Mouse (Mus musculus) limb, embryonic 13.5 days (tissue): ENCODE results near the gene Garem2. TPM values are rescaled to one million over a fixed set of nuclear protein-coding genes. Genes with fewer than 3 reads are reported as not detected.
"Not testable (repeated sequence)": the region's sequence is repeated elsewhere in the genome, so short reads cannot be mapped to it uniquely, and the experiment has no call there.

Source experiments
- ATAC-seq: fragments of 200-750 bp; cut with Nextera tagmentation; 2 replicates; pipeline ENCODE4 v1.8.0; 2017; ENCODE audit warnings: low read depth, moderate number of reproducible peaks, moderate TSS enrichment; ENCODE audit not compliant: low FRiP score
- H3K27ac ChIP-seq: fragments of 300-500 bp; sonication (generic); 2 replicates; pipeline ENCODE4 v1.5.1; 2015; ENCODE audit warnings: inconsistent platforms, mild to moderate bottlenecking, moderate library complexity
- H3K27me3 ChIP-seq: fragments of 300-500 bp; sonication (generic); 2 replicates; pipeline ENCODE4 v1.6.1; 2015; ENCODE audit warnings: mild to moderate bottlenecking, inconsistent platforms
- H3K36me3 ChIP-seq: fragments of 300-500 bp; sonication (generic); 2 replicates; pipeline ENCODE4 v1.6.1; 2015; ENCODE audit warnings: inconsistent platforms, mild to moderate bottlenecking, moderate library complexity
- H3K4me1 ChIP-seq: fragments of 300-500 bp; sonication (generic); 2 replicates; pipeline ENCODE4 v1.6.1; 2015; ENCODE audit warnings: inconsistent platforms
- H3K4me2 ChIP-seq: fragments of 300-500 bp; sonication (generic); replicated peaks from 2 replicates; pipeline ENCODE4 v1.6.1; 2015; ENCODE audit warnings: inconsistent platforms, mild to moderate bottlenecking, moderate library complexity
- H3K4me3 ChIP-seq: fragments of 300-500 bp; sonication (generic); 2 replicates; pipeline ENCODE4 v1.5.1; 2015; ENCODE audit warnings: moderate library complexity, mild to moderate bottlenecking, inconsistent platforms
- H3K9ac ChIP-seq: fragments of 300-500 bp; sonication (generic); 2 replicates; pipeline ENCODE4 v1.6.1; 2015; ENCODE audit warnings: mild to moderate bottlenecking, inconsistent platforms
- H3K9me3 ChIP-seq: fragments of 300-500 bp; sonication (generic); 2 replicates; pipeline ENCODE4 v1.6.1; 2016; ENCODE audit warnings: inconsistent platforms
- WGBS: fragments of 180-500 bp; shearing (Covaris S2); methylation state at CpG from one replicate; pipeline ENCODE4 v1.1.7; 2015; 5-methylcytosine and 5-hydroxymethylcytosine counted together
- polyA plus RNA-seq: library from polyadenylated mRNA; unstranded; fragments of >200 nt; fragmentation: Nextera tagmentation; extraction: Ambion mirVana; gene quantifications from 2 replicates; pipeline ENCODE4 v1.2.1, GENCODE M21; 2015

Garem2 gene
- 0.57 and 0.78 TPM in 2 replicates for polyA plus RNA-seq

DNA sequence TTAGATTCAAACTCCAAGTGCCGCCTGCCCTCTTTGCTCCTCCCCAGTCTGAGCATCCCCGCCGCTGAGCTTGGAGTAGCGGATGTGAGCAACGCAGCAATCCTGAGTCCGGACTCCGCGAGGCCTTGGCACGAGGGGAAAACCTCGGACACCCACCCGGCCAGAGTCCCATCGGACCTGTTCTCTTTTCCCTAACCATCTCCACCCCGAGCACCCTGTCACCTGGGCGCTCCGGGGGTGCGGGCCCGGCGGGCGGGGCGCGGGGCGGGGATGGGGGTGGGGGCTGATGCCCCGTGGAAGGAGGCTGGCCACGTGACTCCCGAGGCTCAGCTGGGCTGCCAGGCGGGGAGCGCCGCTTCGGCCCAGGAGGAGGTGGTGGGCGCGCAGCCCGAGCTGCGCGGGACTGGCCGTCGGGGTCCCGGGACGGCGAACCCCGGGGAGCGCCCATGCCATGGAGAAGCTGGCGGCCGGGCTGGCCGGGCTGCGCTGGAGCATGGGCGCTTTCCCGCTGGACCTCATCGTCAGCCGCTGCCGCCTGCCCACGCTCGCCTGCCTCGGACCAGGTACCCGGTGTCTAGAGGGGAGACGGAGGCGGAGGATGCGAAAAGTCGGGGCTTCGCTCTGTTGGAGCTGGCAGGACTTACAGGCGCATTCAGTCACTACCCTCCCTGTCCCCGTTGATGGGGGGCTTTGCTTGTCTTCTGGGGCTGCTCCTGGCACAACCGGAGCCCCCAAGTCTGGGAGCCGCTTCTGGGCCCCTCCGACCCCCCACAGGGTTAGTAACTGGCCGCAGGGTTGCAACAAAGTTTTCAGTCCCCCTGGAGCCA is at the start of gene Garem2:
Garem2 (plus strand) TSS at position 321 of the 827 bp plus-strand sequence.
- under 1% methylated on average over 65 of the region's 65 CpGs for WGBS
- Histone ChIP-seq H3K27ac (no peak within 1 kb of the TSS), H3K4me1 (peaks cover 29% of the 10 kb centered on the region), H3K9ac (peak within 1 kb of the TSS; percentile 67), H3K4me2 (peak within 1 kb of the TSS; percentile 95), H3K36me3 (no peaks in the 10 kb centered on the region), H3K4me3 (peak within 1 kb of the TSS; percentile 55), H3K9me3 (no peaks in the 10 kb centered on the region), H3K27me3 (peaks cover 74% of the 10 kb centered on the region)
- ATAC-seq, result peak; percentile 66

DNA sequence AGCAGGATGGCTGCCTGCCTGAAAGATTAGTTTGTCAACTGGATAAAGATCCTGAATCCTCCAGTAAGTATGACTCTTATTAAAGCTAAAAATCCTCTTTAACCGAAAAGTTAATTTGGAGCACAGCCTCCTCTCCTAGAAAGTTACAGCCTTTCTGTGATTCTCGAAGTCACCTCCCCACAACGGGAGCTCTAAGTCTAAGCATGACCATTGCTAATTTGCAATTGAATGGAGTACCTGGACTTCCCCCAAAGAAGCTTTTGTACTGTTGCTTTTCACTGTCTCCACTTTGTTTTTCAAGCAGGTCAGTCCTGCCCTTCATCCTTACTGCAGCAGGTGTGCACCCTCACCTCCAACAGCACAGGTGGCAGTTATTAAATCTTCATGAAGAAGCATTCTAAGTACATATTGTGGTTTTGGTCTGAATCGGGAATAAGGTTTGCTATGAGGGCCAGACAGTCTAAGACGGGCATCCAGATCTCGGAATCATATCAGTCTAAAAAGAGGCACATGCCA is 46.7 kb upstream of the Garem2 start:
- H3K4me2 ChIP-seq, result no peak overlapping the region
- peaks cover 36% of the 10 kb centered on the region for H3K36me3 ChIP-seq
- no peak overlapping the region for H3K4me3 ChIP-seq
- no peaks in the 10 kb centered on the region for H3K9me3 ChIP-seq
- no peaks in the 10 kb centered on the region for H3K4me1 ChIP-seq
- H3K27me3 ChIP-seq, result no peaks in the 10 kb centered on the region
- WGBS, result 89% methylated on average over 6 of the region's 6 CpGs
- ATAC-seq, result no peak
- H3K9ac ChIP-seq, result no peak overlapping the region
- no peak overlapping the region for H3K27ac ChIP-seq

DNA sequence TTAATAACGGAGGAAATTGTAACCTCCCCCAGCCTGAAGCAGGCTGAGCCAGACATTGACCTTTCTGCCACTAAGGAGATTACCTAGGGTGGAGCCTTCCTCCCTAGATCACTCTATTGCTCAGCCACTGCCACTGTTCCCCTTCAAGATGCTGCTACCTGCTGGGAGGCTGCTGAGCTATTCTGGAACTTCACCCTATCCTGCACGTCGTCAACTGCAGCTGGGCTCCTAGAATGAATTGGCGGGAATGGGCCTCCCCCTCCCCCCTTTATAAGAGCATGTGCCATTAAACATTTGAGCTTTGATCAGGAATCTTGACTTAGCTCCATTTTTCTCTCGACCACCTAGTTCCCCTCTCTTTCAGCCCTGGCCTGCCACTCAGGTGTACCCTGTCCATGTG is 45.4 kb upstream of the Garem2 start:
- not testable (repeated sequence) for H3K27ac ChIP-seq

DNA sequence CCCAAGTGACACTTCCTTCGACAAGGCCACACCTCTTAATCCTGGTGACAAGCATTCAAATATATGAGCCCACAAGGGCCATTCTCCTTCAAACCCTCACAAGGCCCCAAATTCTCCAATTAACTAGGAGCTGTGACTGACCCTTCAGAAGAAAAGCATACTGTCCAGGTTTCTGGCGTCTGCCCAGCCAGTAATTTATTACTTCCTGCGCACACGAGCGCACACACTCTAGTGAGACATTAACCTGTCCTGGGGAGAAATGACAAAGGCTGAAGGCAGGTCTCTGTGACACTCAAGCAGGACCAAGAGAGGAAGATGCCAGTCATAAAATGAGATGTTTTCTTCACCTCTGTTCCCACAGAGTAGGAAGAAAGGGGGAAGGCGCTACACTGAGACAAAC is 37.2 kb upstream of the Garem2 start:
- H3K4me2 ChIP-seq, result no peak overlapping the region
- no peak overlapping the region for H3K4me3 ChIP-seq
- WGBS, result 39% methylated on average over 6 of the region's 6 CpGs
- H3K9ac ChIP-seq, result no peak overlapping the region
- no peak for ATAC-seq
- peaks cover 14% of the 10 kb centered on the region for H3K4me1 ChIP-seq
- no peak overlapping the region for H3K27ac ChIP-seq
- H3K36me3 ChIP-seq, result peaks cover 78% of the 10 kb centered on the region
- no peaks in the 10 kb centered on the region for H3K9me3 ChIP-seq
- H3K27me3 ChIP-seq, result no peaks in the 10 kb centered on the region

More for the DNA sequence above, 45.4 kb upstream of the Garem2 start:
- 76% methylated on average over 5 of the region's 5 CpGs for WGBS
- peaks cover 48% of the 10 kb centered on the region for H3K36me3 ChIP-seq
- not testable (repeated sequence) for H3K4me2 ChIP-seq, H3K4me3 ChIP-seq, H3K9me3 ChIP-seq, H3K4me1 ChIP-seq, H3K27me3 ChIP-seq, H3K9ac ChIP-seq, ATAC-seq

DNA sequence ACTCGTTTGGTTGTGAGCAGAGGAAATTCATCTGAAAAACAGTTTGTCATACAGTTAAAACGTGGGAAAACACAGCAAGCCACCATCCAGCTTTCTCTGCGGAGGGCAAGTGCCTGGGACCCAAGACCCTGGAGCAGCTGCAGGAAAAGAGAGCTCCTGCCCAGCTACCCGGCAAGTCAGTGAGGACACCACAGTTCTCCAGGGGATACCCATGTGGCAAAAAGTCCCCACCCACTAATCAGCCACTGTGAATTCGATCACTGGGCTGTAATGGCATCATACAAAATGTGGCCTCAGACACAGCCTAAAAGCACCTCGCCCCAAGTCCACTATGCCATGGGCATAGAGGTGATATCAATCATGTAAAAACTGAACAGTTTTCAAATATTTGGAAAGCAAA is 33.3 kb upstream of the Garem2 start:
- Histone ChIP-seq H3K9me3 (no peaks in the 10 kb centered on the region), H3K9ac (peak overlapping the region; percentile 85)
- no peak for ATAC-seq

DNA sequence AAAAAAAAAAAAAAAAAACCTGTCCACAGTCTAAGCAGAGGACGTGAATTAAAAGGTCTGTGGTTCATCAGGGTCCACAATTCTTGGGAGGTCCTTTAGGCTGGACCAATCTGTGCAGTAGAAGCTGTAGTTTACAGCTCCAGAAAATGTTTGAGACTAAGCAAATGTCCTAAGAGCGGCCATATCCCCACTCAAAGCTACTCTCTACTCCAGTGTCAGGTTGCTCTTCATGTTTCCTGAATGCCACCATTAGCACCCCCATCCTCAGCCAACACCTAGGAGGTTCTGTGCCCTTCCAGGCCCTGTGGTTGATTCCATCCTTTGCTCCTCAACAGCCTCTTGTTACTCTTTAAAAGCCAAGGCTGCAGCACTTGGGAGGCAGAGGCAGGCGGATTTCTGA is 32.6 kb upstream of the Garem2 start:
- Histone ChIP-seq H3K9ac (peak overlapping the region; percentile 85), H3K4me1 (peaks cover 14% of the 10 kb centered on the region), H3K9me3 (no peaks in the 10 kb centered on the region), H3K27ac (no peak overlapping the region), H3K4me3 (peak overlapping the region; percentile 85), H3K27me3 (no peaks in the 10 kb centered on the region), H3K4me2 (peak overlapping the region; percentile 81), H3K36me3 (peaks cover 40% of the 10 kb centered on the region)
- 28% methylated on average over 3 of the region's 3 CpGs for WGBS
- ATAC-seq, result peak; percentile 29; the same call in 1 of the 2 replicates

More for the DNA sequence above, 33.3 kb upstream of the Garem2 start:
- peak overlapping the region; percentile 85 for H3K4me3 ChIP-seq
- H3K36me3 ChIP-seq, result peaks cover 47% of the 10 kb centered on the region
- H3K4me1 ChIP-seq, result peaks cover 14% of the 10 kb centered on the region
- H3K27me3 ChIP-seq, result no peaks in the 10 kb centered on the region
- H3K4me2 ChIP-seq, result peak overlapping the region; percentile 81
- H3K27ac ChIP-seq, result no peak overlapping the region
- 73% methylated on average over 6 of the region's 6 CpGs for WGBS

DNA sequence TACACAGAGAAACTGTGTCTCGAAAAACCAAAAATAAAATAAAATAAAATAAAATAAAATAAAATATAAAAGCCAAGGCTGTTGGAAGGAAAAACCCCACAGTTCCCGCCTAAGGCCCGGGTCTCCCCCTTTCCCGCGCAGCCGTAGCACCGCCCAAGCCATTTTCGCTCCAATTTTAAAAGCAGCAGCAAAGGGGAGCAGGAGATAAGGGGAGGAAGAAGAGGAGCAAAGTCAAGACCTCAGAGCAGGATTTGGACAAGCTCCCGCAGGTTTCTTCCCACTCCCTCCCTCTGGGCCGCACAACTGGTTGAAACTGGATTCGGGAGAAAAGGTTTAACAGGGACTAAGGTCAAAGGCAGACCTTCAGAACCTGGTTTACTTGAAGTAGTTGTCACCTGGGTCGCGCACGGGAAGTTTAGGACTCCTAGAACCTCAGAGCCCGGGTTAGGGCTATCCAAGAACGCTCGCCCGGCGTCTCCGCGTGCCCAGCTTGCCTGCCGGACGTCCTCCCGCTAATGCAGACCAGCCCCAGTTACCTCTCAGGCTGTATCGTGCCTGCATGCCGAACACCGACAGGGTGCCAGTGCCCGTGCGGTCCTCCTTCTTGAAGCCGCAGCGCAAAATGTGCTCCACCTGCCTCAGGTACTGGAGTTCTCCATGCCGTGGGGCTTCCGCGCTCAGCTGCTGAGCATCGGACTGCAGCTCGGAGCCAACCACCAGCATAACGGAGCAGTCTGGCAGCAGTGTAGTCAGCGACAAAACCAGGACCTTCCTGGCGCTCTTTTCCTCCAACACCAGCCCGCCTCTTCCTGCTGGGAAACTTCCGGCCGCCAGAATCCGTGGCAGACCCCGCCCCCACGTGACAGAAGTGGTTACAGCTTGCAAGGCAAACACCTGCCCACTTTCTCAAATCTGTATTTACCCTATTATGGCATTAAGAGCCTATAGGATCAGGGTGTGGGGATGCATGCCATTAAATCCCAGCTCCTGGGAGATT is 31.8 kb upstream of the Garem2 start, which contains the start of gene Tyms:
Tyms (minus strand) TSS at position 793 of the 997 bp plus-strand sequence.
- H3K27ac ChIP-seq, result peak within 1 kb of the TSS; percentile 88

DNA sequence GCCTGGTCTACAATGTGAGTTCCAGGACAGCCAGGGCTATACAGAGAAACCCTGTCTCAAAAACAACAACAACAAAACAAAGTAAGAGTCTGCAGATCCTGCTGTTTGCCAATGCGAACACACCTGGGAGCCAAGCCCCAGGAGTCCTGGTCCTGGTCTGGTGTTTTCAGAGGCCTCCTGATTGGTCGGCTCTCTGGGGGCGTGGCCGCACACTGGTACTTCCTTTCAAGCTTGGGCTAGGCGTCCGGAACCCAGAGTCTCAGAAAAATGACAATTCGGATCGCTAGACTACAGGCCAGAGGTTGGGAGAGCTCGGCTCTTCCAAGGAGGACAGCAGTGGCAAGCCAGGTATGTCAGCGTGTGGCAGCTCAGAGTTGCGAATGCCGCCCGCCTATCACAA is 12.3 kb upstream of the Garem2 start:
- H3K27ac ChIP-seq, result no peak overlapping the region
- no peak for ATAC-seq
- H3K27me3 ChIP-seq, result no peaks in the 10 kb centered on the region
- H3K9ac ChIP-seq, result no peak overlapping the region
- WGBS, result 43% methylated on average over 13 of the region's 13 CpGs
- no peak overlapping the region for H3K4me3 ChIP-seq
- H3K36me3 ChIP-seq, result no peaks in the 10 kb centered on the region
- no peaks in the 10 kb centered on the region for H3K9me3 ChIP-seq
- no peaks in the 10 kb centered on the region for H3K4me1 ChIP-seq
- H3K4me2 ChIP-seq, result 0 out of 2 replicates have a peak overlapping the region, but pooled peaks have one; percentile 2

More for the DNA sequence above, 31.8 kb upstream of the Garem2 start, which contains the start of gene Tyms:
- Histone ChIP-seq H3K4me1 (peaks cover 14% of the 10 kb centered on the region), H3K4me2 (peak within 1 kb of the TSS; percentile 81), H3K9me3 (no peaks in the 10 kb centered on the region), H3K36me3 (peaks cover 32% of the 10 kb centered on the region), H3K9ac (peak within 1 kb of the TSS; percentile 85), H3K4me3 (peak within 1 kb of the TSS; percentile 85), H3K27me3 (no peaks in the 10 kb centered on the region)
- WGBS, result under 1% methylated on average over 45 of the region's 45 CpGs
- peak; percentile 95 for ATAC-seq

DNA sequence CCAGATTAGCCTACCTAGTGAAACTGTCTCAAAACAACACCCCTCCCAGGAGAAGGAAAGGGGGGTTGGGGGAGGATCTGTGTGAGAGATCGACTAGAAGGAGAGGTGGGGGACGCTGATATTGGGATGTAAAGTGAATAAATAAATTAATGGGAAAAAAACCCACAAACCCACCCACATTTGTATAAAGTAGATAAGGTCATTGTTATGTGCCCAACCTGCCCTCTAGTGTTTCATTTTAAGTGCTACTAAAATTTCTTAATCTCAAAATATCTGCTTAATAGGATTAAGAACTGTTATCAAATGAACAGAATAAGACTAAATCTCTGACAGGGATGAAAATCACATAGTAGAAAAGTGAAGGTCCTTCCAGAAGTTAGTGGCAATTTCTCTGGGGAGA is 10.6 kb upstream of the Garem2 start:
- H3K27ac ChIP-seq, result no peak overlapping the region
- no peak overlapping the region for H3K9ac ChIP-seq
- no peaks in the 10 kb centered on the region for H3K9me3 ChIP-seq
- 53% methylated on average over 2 of the region's 2 CpGs for WGBS
- no peaks in the 10 kb centered on the region for H3K4me1 ChIP-seq
- H3K4me3 ChIP-seq, result no peak overlapping the region
- no peak overlapping the region for H3K4me2 ChIP-seq
- no peaks in the 10 kb centered on the region for H3K36me3 ChIP-seq
- no peak for ATAC-seq
- H3K27me3 ChIP-seq, result no peaks in the 10 kb centered on the region

DNA sequence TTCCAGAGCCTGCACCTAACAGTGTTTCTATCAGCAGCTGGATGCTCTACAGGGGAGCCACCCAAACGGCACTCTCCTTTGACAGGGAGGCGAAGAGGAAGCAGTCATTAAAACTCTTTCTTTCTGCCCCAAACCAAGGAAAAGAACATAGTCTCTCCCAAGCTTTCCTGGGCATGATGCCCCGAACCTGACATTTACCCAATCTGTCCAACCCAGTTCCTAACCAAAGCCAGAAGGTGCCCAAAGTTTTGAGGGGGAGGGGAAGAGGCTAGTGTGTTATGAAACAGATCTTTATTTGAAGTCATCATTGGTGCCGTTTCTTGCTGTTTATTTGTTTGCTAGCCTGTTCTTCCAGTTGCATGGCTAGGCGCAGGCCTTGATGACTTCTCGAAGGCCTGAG is 9.2 kb upstream of the Garem2 start:
- Histone ChIP-seq H3K27ac (no peak overlapping the region), H3K9ac (no peak overlapping the region), H3K27me3 (no peaks in the 10 kb centered on the region), H3K4me3 (no peak overlapping the region), H3K4me2 (no peak overlapping the region), H3K9me3 (no peaks in the 10 kb centered on the region), H3K4me1 (no peaks in the 10 kb centered on the region), H3K36me3 (no peaks in the 10 kb centered on the region)
- no peak for ATAC-seq
- WGBS, result 53% methylated on average over 6 of the region's 6 CpGs

DNA sequence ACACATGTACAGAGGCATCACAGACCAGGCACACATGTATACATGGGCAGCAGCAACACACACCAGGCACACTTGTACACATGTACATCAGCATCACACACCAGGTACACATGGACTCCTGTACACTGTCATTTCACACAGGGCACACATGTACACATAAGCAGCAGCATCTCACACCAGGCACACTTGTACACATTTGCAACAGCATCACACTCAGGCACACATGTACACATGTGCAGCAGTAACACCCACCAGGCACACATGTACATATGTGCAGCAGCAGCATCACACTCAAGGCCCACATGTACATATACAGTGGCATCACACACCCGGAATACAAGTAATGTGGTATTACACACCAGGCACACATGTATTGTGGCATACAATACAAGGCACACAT is 6.7 kb upstream of the Garem2 start:
- ATAC-seq, result no peak
- Histone ChIP-seq H3K4me1 (no peaks in the 10 kb centered on the region), H3K27ac (no peak overlapping the region), H3K9me3 (no peaks in the 10 kb centered on the region), H3K9ac (no peak overlapping the region), H3K27me3 (peaks cover 11% of the 10 kb centered on the region), H3K4me3 (no peak overlapping the region), H3K36me3 (no peaks in the 10 kb centered on the region), H3K4me2 (no peak overlapping the region)
- WGBS, result 88% methylated on average over 1 of the region's 1 CpGs
